Mouse (Mus musculus) MEL (cell line): ENCODE measurements at regions not wholly inside any gene's neighbourhood (a gene's known extent, or its start where the extent isn't known, plus 50 kb on each side); places are given as distances from the start of the nearest gene placed in this dataset.

Source experiments
- CTCF ChIP-seq, 3 experiments: IDR thresholded peaks in 2 of 3; conservative IDR thresholded peaks in 1 of 3; 2 replicates each; pipeline ENCODE4 v1.5.1; 2011 to 2012; ENCODE audit warnings: low read length in 3 of 3, low read depth in 2 of 3, mild to moderate bottlenecking in 2 of 3, improper control_type of control experiment in 1 of 3, inconsistent platforms in 1 of 3, mixed read lengths in 1 of 3, moderate library complexity in 1 of 3; ENCODE audit not compliant: control insufficient read depth in 1 of 3, insufficient read depth in 1 of 3, poor library complexity in 1 of 3, severe bottlenecking in 1 of 3
- ETS1 ChIP-seq: IDR thresholded peaks from 2 replicates; pipeline ENCODE4 v1.6.1; 2012; ENCODE audit warnings: low read depth, mild to moderate bottlenecking, inconsistent platforms, low read length, improper control_type of control experiment, moderate library complexity
- GATA1 ChIP-seq: IDR thresholded peaks from 2 replicates; pipeline ENCODE4 v1.6.1; 2011; ENCODE audit warnings: low read depth, low read length, improper control_type of control experiment
- MAZ ChIP-seq: IDR thresholded peaks from 2 replicates; pipeline ENCODE4 v1.6.1; 2012; ENCODE audit warnings: low read depth, mild to moderate bottlenecking, inconsistent platforms, low read length, improper control_type of control experiment
- MEF2A ChIP-seq: IDR thresholded peaks from 2 replicates; pipeline ENCODE4 v1.6.1; 2014; ENCODE audit warnings: low read depth, mild to moderate bottlenecking, inconsistent platforms, low read length, improper control_type of control experiment; ENCODE audit not compliant: poor library complexity, insufficient replicate concordance, severe bottlenecking; ENCODE audit errors: extremely low read depth
- NELFE ChIP-seq: IDR thresholded peaks from 2 replicates; pipeline ENCODE4 v1.6.1; 2011; ENCODE audit warnings: low read depth, low read length, improper control_type of control experiment
- POLR2A ChIP-seq, 2 experiments: IDR thresholded peaks; 2 replicates each; pipeline ENCODE4 v1.6.1; 2011 to 2012; ENCODE audit warnings: low read length in 2 of 2, mild to moderate bottlenecking in 2 of 2, control low read depth in 1 of 2, improper control_type of control experiment in 1 of 2, low read depth in 1 of 2, moderate library complexity in 1 of 2; ENCODE audit not compliant: control insufficient read depth in 1 of 2, insufficient read depth in 1 of 2, poor library complexity in 1 of 2
- POLR2AphosphoS2 ChIP-seq: IDR thresholded peaks from 2 replicates; pipeline ENCODE4 v1.6.1; 2011; ENCODE audit warnings: low read length, improper control_type of control experiment
- POLR2AphosphoS5 ChIP-seq: IDR thresholded peaks from 2 replicates; pipeline ENCODE4 v1.6.1; 2012; ENCODE audit warnings: low read depth, borderline replicate concordance, mild to moderate bottlenecking, inconsistent platforms, low read length, moderate library complexity, mixed read lengths
- RCOR1 ChIP-seq: IDR thresholded peaks from 2 replicates; pipeline ENCODE4 v1.6.1; 2012; ENCODE audit warnings: low read depth, mild to moderate bottlenecking, inconsistent platforms, low read length, improper control_type of control experiment

GRCm38 (mm10) chr6:66300189-66300588 lies 235.0 kb upstream of the Mad2l1 start:
- TF ChIP-seq POLR2AphosphoS2 (no peak), CTCF (IDR thresholded peaks at IDR 0.05 in 2 of 3, conservative IDR thresholded peaks at IDR 0.05 in 1 of 3; ENCODE audit: control insufficient read depth in 1 of 3, insufficient read depth in 1 of 3, low read depth in 2 of 3, low read length in 3 of 3, poor library complexity in 1 of 3, severe bottlenecking in 1 of 3) (no peak), POLR2A (IDR thresholded peaks at IDR 0.05; ENCODE audit: control insufficient read depth in 1 of 2, insufficient read depth in 1 of 2, low read depth in 1 of 2, low read length in 2 of 2, poor library complexity in 1 of 2) (no peak), GATA1 (no peak), MAZ (no peak), MEF2A (no peak), POLR2AphosphoS5 (no peak), RCOR1 (no peak), NELFE (no peak), ETS1 (no peak)
